Mouse (Mus musculus) adrenal gland, adult 8-10 months (tissue): ENCODE measurements around the gene Rhox7a. TPM values are rescaled to one million over a fixed set of nuclear protein-coding genes. Genes with fewer than 3 reads are reported as not detected.
"Not testable (repeated sequence)": the region's sequence is repeated elsewhere in the genome, so short reads cannot be mapped to it uniquely, and the experiment has no call there.

Experiments
- DNase-seq: peaks from one replicate; pipeline ENCODE4 v3.0.0; 2022
- total RNA-seq, 4 experiments: library from RNA; stranded (reverse); gene quantifications; 2 replicates each; pipeline ENCODE4 v1.2.4; 2022

Gene Rhox7a
- not detected for total RNA-seq

DNA sequence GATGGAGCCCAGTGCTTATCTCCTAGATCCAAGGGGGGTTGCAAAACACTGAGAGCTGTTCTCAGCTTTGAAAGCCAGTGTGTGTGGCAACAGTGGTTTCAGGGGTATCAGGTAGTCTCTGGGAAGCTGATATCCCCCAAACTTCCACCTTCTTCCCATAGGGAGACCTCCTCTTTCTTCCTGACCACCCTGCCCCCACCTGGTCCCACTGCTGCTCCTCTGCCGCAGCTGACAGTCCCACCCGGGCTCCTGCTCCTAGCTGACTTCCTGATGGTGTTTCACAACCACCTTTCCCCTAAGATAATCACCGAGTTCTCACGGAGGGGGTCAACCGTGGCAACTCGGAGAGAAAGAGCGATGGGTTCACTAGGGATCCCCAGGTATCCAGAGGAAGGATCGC, at the start of gene Rhox7a:
Gene Rhox7a (plus strand): TSS at position 301 of the 400 bp plus-strand sequence.
- DNase-seq, result not testable (repeated sequence)

GRCm38 (mm10) chrX:37807286-37808080, 24.0 kb upstream of the Rhox7a start:
- no peak for DNase-seq

DNA sequence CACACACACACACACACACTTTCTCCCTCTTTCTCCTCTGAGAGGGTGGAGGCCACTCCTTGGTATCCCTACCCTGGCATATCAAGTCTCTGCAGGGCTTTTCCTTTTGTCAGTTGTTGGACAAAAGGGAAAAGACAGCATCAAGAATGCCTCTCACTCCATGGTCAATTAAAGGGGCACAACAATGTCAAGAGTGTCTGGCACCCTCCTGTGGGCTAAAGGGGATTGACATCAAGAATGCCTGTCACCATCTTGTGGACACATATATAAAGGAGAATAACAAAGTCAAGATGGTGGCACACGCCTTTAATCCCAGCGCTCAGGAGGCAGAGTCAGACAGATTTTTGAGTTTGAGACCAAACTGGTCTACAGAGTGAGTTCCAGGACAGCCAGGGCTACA, 22.1 kb upstream of the Rhox7a start:
- DNase-seq, result no peak

DNA sequence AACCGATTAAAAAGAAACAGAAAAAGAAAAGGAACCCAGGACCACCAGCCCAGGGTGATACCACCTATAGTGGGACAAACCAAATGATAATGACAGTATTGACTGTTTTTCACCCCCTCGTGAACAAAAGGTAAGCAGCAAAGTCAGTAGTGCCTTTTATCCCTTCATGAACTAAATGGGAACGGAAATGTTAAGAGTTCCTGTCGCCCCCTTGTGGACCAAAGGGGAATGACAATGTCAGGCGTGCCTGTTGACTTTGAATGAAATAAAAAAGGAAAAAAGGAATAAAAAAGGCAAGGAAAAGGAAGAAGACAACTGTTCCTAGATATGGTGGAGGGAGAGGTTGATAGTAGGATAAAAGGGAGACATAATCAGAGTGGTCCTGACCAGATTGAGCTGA, 20.3 kb upstream of the Rhox7a start:
- no peak for DNase-seq

DNA sequence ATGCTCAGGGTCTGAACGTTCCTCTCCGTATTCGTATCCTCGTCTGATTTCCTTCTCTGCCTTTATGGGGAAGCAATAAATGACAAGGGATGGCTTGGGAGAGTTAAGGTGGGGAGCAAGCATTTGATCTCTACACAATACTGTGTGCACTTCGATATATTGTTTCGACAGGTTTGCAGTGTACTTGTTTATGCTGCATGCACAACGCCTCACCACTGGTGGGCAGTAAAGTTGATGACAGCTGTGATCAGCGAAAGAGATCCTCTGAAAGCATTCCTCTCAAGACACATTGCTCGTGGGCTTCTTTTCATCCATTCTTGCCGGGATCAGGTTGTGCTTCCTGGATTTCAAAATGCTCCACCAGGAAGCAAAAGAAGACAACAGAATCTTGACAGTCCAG, 15.8 kb upstream of the Rhox7a start:
- no peak for DNase-seq

GRCm38 (mm10) chrX:37826610-37827009, 4.9 kb upstream of the Rhox7a start, which contains the start of gene Rhox6:
Gene Rhox6, plus strand, starts transcription at chrX:37826910.
- not testable (repeated sequence) for DNase-seq

DNA sequence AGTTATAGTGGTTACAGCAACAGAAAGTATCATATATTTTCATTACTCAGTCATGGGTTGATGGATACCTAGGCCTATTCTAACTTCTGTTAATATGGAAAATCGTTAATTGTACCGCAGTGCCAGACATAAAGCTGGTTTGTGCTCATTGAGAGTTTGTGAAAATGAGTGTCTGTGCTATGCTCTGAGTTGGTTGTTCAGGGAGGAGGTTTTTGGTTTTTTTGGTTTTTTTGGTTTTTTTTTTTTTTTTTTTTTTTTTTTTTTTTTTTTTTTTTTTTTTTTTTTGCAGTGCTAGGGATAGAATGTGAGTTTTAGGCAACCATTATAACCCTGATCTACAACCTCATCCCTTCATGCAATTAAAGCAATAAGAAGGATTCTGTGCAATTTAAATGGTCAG, 40.2 kb downstream of the Rhox7a start:
- no peak for DNase-seq

GRCm38 (mm10) chrX:37878844-37879243, 47.4 kb downstream of the Rhox7a start, which contains the start of gene Rhox8:
Gene Rhox8, minus strand, starts transcription at chrX:37878944.
- DNase-seq, result no peak

Other genes with a start within 250 kb of the Rhox7a start
- gene Rhox4f, start 224.0 kb upstream of the Rhox7a start, total RNA-seq, result not detected
- gene Rhox3g, start 203.1 kb upstream of the Rhox7a start, total RNA-seq, result not detected
- not detected for gene Rhox2g, start 188.2 kb upstream of the Rhox7a start, total RNA-seq
- not detected for gene Rhox4g, start 180.4 kb upstream of the Rhox7a start, total RNA-seq
- not detected for gene Rhox3h, start 162.9 kb upstream of the Rhox7a start, total RNA-seq
- not detected for gene Rhox2h, start 158.4 kb upstream of the Rhox7a start, total RNA-seq
- not detected for gene Rhox5, start 26.8 kb upstream of the Rhox7a start, total RNA-seq
- not detected for gene Rhox6, start 4.8 kb upstream of the Rhox7a start, total RNA-seq
- not detected for gene Rhox8, start 47.3 kb downstream of the Rhox7a start, total RNA-seq
- not detected for gene Rhox7b, start 65.5 kb downstream of the Rhox7a start, total RNA-seq
- gene Rhox9, start 70.1 kb downstream of the Rhox7a start, total RNA-seq, result not detected
- gene Btg1-ps1, start 187.1 kb downstream of the Rhox7a start, total RNA-seq, result not detected
- under 1 TPM in 2 of 4 experiments, not detected in 2; 0.46 to 0.52 TPM for gene Btg1-ps2, start 211.4 kb downstream of the Rhox7a start, total RNA-seq
- gene Rhox10, start 234.8 kb downstream of the Rhox7a start, total RNA-seq, result not detected